Mouse (Mus musculus) cerebellum, adult 2 months (tissue): ENCODE results near the gene Lck.
A peak's percentile ranks its signal among the peaks of the same experiment; 100 is the strongest.

Experiments used
- CTCF ChIP-seq: fragments of 200-500 bp; IDR thresholded peaks from 2 replicates; pipeline ENCODE4 v1.5.1; 2011; ENCODE audit warnings: low read depth, mild to moderate bottlenecking, control low read depth, low read length, moderate library complexity, borderline replicate concordance; ENCODE audit not compliant: insufficient read depth
- POLR2A ChIP-seq: fragments of 200-500 bp; IDR thresholded peaks from 2 replicates; pipeline ENCODE4 v1.6.1; 2011; ENCODE audit warnings: low read length, control low read depth, borderline replicate concordance; ENCODE audit not compliant: insufficient read depth

- TF ChIP-seq CTCF: no peak
- peak; percentile 39; the same call in 1 of the 2 replicates for TF ChIP-seq POLR2A
These were observed 47.9 kb upstream of the Lck start for GRCm38 (mm10) chr4:129621283-129621841.
